Mouse (Mus musculus): ENCODE data around the gene Rab13.
A peak's percentile ranks its signal among the peaks of the same experiment; 100 is the strongest.
"Not testable (repeated sequence)": the region's sequence is repeated elsewhere in the genome, so short reads cannot be mapped to it uniquely, and the experiment has no call there.

The Rab13 gene

GRCm38 (mm10) chr3:90224331-90224730 is 10.8 kb downstream of the Rab13 start:
- no peak for DNase-seq (ENCODE audit: low spot score)

DNA sequence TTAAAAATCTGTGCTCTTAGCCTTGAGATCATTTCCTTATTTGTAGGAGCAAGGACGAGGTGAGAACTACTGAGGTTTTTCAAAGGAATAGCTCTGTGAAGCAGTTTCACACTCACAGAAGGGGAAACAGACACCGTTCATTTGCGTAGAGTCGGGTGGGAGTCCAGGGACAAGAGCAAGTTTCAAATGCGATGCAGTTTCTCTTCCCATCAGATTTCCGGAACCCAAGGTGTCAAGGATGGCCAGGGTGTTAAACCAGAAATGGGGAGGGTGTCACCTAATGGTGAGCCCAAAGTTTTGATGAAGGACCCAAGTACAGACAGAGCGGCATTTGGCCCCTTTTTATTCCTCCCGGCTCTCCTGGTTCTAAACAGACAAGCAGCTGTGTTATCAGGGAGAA is 17.6 kb downstream of the Rab13 start:
- no peak for DNase-seq (ENCODE audit: low spot score)

DNA sequence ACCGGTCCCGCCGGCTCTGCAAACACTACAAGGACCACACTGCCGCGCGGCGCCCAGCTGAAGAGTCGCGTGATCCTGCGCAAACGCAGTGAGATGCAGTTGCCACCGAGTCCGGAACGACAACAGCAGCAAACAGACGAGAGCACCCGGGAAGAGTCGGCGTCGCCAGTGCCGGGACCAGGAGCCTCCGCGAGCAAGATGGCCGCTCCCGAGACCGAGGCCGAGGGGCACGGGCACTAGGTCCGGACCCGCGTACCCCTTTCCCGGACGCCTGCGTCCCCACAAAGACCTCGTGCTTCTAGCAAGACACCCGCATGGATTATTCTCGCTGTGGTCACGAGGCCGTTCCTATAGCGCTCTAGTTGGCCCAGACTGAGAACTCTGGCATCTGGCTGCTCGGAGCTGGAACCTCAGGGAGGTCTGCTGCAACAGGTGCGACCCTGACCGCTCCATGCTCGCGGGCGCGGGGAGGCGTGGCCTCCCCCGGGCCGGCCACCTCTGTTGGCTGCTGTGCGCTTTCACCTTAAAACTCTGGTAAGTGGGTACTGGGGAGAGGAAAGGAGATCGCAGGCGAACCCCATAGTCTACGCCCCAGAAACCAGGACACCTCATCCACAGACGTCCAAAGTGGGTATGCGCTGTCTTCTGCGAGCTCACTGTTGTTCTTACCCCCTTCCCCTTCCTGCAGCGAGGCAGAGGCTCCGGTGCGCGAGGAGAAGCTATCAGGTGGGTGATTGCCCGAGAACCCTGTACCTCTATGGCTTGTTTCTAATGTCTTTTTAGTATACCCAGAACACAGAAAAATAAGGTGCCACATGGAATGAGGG is 18.2 kb downstream of the Rab13 start, which contains the start of gene Jtb:
Gene Jtb (plus strand): TSS at position 91 of the 827 bp plus-strand sequence.
- peak; percentile 96 for DNase-seq (ENCODE audit: low spot score)

DNA sequence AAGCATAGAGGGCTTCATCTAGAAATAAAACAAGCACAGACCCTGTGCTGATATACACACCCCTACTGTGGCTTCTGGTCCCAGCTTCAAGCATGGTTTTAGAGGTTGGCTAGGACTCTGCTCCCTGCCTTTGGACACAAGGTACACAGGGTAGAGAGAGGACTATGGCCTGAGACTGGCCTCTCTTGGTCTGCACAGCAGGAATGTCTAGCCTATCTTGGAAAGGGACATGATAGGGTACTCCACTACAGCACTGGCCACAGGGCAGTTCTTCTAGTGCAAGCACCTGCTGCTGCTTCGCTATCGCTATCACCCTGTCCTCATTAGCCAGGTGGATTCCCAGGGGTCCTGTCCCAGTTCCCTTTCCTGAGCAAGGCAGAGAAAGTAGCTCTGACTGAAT is 27.8 kb downstream of the Rab13 start:
- DNase-seq (ENCODE audit: low spot score) = no peak

DNA sequence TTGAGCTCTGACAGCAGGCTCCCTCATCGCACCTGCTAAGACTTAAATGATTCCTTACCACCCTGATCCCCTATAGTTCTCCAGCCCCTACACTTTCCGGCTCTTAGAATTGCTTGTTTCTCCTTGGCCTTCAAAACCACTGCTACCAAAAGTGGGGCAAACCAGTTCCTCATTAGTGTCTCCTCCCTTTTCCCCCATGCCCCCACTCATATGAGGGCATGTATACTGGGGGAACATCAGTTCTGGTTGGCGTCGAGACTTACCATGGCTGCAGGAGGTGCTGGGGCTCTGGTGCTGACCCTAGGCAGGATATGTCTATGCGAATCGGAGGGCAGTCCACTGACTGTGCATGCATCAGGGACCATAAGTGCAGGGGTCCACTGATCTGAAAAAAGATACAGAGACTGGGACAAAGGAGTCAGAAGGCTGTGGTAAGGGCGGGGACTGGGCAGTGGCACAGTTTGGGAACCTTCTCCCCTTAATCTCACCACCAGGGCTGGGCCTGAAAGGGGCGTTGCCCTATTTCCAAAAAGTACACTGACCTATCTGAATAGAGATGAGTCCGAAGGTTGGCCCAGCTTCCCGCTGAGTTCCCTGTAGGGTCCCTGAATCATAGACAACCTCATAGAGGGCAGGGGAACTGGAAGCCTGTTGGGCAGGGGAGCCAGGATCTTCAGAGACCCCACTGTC is 28.3 kb downstream of the Rab13 start:
- no peak for DNase-seq (ENCODE audit: low spot score)

GRCm38 (mm10) chr3:90242984-90243775 is 29.7 kb downstream of the Rab13 start, which contains the start of gene Creb3l4:
Gene Creb3l4, minus strand, starts transcription at chr3:90243512.
- DNase-seq (ENCODE audit: low spot score) = no peak

- no peak for DNase-seq (ENCODE audit: low spot score)
These were observed 31.9 kb downstream of the Rab13 start for GRCm38 (mm10) chr3:90245406-90245805.

GRCm38 (mm10) chr3:90247630-90247959 is 34.1 kb downstream of the Rab13 start:
- no peak for DNase-seq (ENCODE audit: low spot score)

- DNase-seq (ENCODE audit: low spot score) = peak; percentile 95
These were observed 34.7 kb downstream of the Rab13 start, which contains the start of gene Slc39a1 for GRCm38 (mm10) chr3:90247960-90248745. Gene Slc39a1, plus strand, starts transcription at chr3:90248172.

GRCm38 (mm10) chr3:90248746-90249100 is 35.2 kb downstream of the Rab13 start:
- DNase-seq (ENCODE audit: low spot score) = no peak

DNA sequence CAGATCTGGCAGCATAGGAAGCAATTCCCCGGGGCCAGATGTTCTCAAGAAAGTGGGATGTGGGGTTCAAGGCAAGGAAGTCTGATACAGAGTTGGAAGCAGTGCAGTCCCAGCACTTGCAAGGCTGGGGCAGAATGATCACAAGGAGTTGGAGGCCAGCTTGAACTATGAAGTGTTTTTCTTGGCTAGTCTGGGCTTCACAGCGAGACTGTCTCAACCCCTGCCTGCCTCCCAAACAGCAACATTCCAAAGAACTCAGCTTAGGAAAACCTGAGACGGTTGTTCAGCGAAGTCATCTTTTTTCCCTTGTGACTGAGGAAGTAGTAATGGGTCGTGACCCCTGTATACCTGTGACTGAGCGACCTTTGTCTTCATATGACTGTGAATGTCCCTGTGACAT is 37.3 kb downstream of the Rab13 start:
- DNase-seq (ENCODE audit: low spot score) = no peak

DNA sequence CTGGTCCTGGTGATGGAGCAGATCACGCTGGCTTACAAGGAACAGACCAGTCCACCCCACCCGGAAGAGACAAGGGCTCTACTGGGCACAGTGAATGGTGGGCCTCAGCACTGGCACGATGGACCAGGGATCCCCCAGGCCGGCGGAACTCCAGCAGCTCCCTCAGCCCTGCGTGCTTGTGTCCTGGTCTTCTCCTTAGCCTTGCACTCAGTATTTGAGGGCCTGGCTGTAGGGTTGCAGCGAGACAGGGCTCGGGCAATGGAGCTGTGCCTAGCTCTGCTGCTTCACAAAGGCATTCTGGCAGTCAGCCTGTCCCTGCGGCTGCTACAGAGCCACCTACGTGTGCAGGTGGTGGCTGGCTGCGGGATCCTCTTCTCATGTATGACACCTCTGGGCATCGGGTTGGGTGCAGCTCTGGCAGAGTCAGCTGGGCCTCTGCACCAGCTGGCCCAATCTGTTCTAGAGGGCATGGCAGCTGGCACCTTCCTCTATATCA is 38.3 kb downstream of the Rab13 start:
- DNase-seq (ENCODE audit: low spot score) = not testable (repeated sequence)

DNA sequence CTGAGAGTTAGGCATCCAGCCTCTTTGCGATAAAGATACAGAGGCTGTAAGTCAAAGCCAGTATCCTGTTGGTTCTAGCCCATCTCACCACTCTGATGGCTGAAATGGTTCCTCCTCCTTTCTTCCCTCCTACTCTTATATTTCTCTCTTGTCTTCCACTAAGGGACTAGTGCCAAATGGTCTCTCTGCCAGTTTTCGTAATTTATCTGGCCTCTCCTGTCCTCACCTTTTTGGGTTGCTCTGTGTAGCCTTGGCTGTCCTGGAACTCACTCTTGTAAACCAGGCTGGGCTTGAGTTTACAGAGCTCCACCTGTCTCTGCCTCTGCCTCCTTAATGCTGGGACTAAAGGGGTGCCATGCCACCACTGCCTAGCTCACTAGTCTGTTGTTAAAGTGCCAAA is 39.2 kb downstream of the Rab13 start:
- not testable (repeated sequence) for DNase-seq (ENCODE audit: low spot score)

DNA sequence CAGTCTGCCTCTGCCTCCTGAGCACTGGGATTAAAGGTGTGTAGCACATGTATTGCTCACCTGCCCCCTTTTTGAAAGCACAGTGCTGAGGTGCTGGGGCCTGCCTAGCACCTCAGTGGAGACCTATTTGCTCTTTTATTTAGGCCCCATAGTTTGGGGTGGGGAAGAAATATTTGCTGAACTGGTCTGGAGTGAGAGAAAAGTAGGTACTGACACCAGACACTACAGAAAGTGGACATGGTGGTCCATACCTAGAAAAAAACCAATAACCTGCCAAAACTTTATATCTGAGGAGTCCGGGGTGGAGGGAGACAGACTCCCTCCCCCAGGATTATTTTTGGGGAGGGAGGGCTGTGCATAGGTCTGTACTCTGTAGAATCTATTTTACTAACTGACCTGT is 39.7 kb downstream of the Rab13 start:
- not testable (repeated sequence) for DNase-seq (ENCODE audit: low spot score)

DNA sequence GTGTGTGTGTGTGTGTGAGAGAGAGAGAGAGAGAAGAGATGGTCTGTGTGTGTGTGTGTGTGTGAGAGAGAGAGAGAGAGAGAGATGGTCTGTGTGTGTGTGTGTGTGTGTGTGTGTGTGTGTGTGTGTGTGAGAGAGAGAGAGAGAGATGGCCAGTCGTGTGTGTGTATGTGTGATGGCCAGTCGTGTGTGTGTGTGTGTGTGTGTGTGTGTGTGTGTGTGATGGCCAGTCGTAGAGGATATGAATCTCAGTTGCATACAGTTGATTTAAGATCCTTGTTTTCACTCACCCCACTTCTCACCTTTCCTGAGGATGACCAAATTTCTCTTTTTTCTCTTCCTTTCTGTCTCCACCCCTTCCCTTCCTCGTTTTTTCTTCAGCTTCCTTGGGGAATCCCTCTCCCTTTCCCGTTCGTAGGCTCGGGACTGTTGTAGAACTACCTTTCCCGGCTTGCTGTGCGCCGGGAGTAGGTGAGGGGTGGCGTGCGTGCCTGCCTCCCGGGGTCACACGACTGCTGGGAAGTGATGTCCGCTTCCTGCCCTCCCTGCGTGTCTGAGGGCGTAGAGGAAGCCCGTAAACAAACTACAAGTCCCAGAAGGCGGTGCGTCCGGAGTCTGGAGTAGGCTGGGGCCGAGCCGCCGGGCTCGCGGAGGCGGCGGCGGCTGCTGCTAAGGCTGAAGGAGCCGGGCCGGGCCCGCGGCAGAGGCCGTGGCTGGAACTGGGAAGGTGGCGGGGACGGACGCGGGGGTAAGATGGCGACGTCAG is 40.3 kb downstream of the Rab13 start, which contains the start of gene Crtc2:
Gene Crtc2 (plus strand): TSS at position 511 of the 766 bp plus-strand sequence.
- peak; percentile 97 for DNase-seq (ENCODE audit: low spot score)

GRCm38 (mm10) chr3:90254419-90255193 is 41.1 kb downstream of the Rab13 start:
- DNase-seq (ENCODE audit: low spot score) = no peak

DNA sequence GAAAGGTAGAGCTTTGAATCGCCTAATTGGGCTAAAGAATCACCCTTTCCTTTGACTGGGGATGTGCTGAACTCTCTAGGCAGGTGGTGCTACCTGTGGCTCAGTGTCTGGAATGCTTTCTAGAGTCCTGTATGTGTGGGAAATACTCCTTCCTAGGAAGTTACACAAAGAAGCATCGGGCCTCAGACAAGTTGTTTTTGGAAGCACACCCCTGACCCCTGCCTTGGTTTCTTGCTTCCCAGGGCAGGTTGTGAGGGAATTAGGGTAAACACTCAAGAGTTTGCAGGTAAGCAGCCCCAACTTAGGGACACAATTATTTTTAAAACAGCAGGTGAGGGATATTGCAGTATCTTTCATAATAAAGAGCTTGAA is 41.7 kb downstream of the Rab13 start:
- no peak for DNase-seq (ENCODE audit: low spot score)

DNA sequence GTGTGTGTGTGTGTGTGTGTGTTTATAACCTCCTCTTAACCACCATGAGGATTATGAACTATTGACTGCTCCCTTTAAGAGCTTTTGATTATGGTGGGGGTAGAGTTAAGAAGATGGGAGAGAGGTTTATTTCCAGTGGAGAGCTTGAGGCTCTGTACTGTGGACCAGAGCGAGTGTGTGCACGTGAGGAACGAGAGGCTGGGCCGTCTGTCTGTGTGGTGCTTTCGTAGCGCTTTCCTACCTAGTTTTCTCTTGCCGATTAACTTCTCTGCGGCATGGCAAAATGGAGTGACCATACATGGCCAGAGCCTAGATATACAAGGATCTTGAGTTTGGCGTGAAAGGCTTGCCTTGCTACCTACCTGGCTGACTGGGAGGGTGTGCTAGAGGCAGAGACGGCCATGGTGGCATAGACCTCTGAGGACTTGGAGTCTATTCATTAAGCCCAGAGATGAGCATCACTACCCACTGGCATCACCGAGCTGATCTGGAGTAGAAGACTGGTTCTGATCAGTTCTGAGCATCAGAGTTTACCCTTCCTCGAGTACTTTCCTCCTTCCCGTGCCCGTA is 42.4 kb downstream of the Rab13 start:
- DNase-seq (ENCODE audit: low spot score) = no peak

DNA sequence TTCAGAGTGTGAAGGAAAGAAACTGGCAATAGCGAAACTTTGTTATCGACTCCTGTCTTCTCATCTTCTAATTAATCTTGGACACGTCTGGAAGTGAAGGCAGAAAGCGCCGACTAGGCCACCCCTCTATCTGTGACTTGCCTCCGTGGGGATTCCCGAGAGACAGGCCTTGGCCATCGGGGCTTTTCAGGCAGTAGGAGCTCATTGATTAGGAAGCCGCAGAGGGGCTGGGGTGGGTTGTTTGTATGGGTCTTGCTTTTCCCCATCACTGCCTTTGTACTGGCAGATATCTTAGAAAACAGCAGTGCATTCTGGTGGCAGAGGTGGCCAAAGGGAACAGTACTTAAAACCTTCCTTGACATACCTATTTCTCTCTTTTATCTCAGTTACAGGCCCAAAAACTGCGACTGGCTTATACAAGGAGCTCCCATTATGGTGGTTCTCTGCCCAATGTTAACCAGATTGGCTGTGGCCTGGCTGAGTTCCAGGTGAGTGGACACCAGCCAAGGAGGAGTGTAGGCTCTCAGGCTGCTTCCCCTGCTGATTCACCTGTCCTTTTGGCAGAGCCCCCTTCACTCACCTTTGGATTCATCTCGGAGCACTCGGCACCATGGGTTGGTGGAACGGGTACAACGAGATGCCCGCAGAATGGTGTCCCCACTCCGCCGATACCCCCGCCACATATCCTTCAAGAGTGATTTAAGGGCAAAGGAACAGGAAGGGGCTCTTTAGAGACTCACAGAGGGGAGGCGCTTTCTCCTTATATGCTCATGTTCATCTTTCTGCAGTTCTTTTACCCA is 43.4 kb downstream of the Rab13 start:
- DNase-seq (ENCODE audit: low spot score) = no peak
